Mouse (Mus musculus) myocyte (in vitro differentiated cells): ENCODE measurements at regions not wholly inside any gene's neighbourhood (a gene's known extent, or its start where the extent isn't known, plus 50 kb on each side); places are given as distances from the start of the nearest gene placed in this dataset.

ENCODE experiments used
- CEBPB ChIP-seq: IDR thresholded peaks from 2 replicates; pipeline ENCODE4 v1.6.1; 2011; ENCODE audit warnings: mild to moderate bottlenecking, moderate library complexity; ENCODE audit not compliant: poor library complexity, insufficient read depth, severe bottlenecking
- E2F4 ChIP-seq: IDR thresholded peaks from one replicate; pipeline ENCODE4 v1.6.1; 2011; ENCODE audit warnings: mild to moderate bottlenecking, control low read depth, moderate library complexity; ENCODE audit not compliant: insufficient read depth
- MAX ChIP-seq: IDR thresholded peaks from one replicate; pipeline ENCODE4 v1.6.1; 2011; ENCODE audit warnings: low read depth, mild to moderate bottlenecking, control low read depth
- MYOG ChIP-seq, 3 experiments: IDR thresholded peaks; one replicate each; pipeline ENCODE4 v1.6.1; 2011; ENCODE audit warnings: control low read depth in 2 of 3, low read depth in 2 of 3, mild to moderate bottlenecking in 2 of 3; ENCODE audit not compliant: insufficient read length in 2 of 3, control insufficient read depth in 1 of 3, insufficient read depth in 1 of 3
- POLR2A ChIP-seq: IDR thresholded peaks from one replicate; pipeline ENCODE4 v1.6.1; 2011; ENCODE audit warnings: low read depth, mild to moderate bottlenecking, control low read depth, moderate library complexity; ENCODE audit not compliant: insufficient read length
- POLR2AphosphoS2 ChIP-seq: IDR thresholded peaks from one replicate; pipeline ENCODE4 v1.6.1; 2011; ENCODE audit warnings: low read depth, control low read depth; ENCODE audit not compliant: insufficient read length
- USF1 ChIP-seq: IDR thresholded peaks from one replicate; pipeline ENCODE4 v1.6.1; 2011; ENCODE audit warnings: low read depth, mild to moderate bottlenecking, control low read depth, moderate library complexity

DNA sequence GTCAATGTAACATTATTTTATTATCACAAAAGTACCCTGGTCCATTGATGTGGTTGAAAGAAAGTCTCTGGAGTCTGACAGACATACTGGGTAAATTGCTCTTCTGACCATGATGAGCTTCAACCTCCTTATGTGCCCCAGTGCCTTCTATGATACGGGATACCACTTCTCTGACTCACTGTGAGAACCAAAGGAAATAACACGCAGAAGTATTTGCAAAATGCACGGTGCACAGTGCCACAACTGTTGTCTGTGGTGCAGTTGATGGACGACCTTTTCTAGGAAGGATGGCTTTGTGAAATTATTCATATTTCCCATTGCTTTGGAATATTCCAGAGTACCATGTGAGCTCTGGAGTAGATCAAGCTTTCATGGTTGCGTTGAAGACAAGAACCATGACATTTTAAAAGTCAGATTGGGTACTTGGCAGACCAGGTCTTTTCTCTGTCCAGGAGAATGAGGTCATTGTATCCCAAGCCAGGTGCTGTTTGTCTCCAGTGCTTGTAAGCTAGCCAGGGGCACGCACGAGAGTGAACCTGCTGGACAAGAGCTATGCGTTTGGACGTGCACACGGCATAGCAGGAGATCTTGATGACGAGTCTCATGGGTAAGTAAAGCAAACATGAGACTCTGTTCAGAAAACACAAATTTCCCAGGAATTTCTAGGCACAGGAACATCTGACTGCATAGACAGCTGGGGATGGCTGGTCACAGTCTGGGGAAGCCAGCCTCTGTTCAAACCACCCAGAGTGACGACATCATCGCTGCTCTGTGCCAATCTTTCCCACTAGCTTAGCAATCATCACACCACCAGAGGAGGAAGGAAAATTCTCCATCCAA lies 74.0 kb upstream of the 1700024P04Rik start:
- TF ChIP-seq POLR2A (no peak), USF1 (no peak), MYOG (IDR thresholded peaks at IDR 0.05; ENCODE audit: control insufficient read depth in 1 of 3, insufficient read depth in 1 of 3, insufficient read length in 2 of 3, low read depth in 2 of 3) (peak; percentile 48 to 85 (median 69)), MAX (no peak), CEBPB (peak; percentile 81), POLR2AphosphoS2 (no peak), E2F4 (no peak)
